Mouse (Mus musculus): ENCODE measurements around the gene Klf16. TPM values are rescaled to one million over a fixed set of nuclear protein-coding genes. Genes with fewer than 3 reads are reported as not detected.

The Klf16 gene
- 1 to 10 TPM; 3.6 to 4.5 TPM for total RNA-seq (2021)

DNA sequence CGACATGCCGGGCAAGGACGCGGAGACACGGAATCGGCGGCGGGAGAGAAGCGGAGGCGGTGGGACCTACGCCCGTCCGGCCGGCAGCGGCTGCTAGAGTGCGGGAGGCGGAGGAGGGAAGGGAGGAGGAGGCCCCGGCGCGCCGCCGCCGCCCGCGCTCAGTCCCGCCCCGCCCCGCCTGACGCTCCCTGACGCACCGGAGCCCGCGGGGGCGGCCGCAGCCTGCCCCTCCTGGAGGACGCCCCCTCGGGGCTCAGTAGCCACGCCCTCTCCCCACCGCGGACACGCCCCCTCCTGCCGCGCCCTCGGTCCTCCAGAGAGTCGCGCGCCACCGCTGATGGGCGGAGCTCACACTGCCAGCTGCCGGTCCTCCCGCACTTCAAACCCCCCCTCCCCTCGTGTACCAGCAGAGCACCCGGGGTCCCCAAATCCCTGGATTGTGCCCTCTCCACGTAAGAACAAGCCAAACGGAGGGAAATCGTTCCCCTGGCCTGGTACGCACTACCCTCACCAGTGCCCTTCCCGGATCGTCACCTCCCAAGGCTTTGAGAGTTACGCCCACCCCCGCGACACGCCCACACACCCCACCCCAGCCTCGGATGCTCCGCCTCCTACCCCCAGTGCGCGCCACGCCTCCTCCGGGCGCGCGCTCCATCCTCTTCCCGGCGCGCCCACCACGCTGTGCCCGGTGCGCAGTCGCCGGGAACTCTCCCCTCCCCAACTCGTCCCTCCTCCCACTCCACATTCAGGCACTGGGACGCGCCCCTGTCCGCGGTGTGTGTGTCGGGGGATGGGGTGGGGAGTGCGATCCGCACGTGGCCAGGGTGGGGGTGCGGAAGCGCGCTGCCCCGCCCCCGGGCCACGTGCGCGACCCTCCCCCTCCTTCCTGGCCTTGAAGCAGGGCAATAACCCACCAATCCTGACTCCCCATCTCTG lies at the start of gene Klf16:
Gene Klf16, minus strand, starts transcription at position 127 of the 936 bp plus-strand sequence.
- intact Hi-C loops (cut with DNase I): loop anchor here (1.0 to 2.0 kb wide), 3 partner anchors 25 to 81 kb away; partner anchors contain the start of genes Adat3, Csnk1g2 and Scamp4

DNA sequence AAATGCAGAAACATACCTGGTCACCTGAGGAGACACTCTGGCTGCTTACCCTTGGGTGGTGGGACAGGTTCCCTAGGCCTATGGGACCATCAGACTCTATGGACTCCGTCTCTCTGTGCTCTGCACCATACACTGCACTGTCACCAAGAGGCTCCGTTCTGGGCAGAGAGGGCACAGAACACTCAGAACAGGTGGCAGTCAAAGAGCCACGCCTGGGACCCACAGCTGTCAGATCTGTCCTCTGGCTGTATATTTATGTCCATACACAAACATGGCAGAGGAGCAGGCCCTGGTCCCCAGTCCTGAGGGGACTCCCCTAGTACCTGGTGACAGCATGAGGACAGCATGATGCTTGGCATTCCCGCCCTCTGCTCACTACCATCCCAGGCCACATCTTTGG lies 48.6 kb upstream of the Klf16 start:
- intact Hi-C loops (cut with DNase I): no loop called here
- DNase-seq: no peak

More for the DNA sequence above, at the start of gene Klf16:
- peak; percentile 98 to 100 for DNase-seq

DNA sequence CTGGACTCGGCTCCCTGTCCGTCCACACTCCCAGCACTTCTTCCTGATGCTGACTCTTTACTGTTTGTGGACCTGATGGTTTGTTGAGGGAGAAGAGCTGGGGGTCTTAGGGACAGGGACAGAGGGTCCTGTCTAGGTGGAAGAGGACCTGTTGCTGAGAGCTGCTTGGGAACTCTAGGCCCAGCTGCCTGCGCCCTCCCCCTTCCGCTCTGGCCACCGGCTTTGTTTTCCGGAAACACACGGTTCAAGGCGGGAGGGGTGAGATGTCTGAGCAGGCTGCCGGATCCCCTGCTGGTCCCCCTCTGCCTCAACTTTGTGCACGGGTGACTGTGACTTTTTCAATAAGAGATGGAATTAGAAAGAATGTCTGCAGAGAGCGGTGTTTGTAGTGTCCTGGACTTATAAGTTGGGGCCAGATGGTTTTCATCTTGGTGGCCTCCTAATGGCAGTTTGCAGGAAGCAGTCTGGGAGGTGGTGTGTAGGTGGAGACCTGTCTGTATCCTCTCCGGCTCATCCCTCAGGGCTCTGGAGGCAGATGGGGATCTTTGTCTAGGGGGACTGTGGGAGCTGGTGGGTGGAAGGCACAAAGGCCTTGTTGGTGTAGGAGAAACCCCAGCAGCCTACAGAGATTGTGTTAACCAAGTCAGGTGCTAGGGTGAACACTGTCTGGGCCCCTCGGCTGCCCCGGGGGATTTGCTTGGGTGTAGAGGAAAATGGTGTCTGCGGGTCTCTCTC lies 46.5 kb upstream of the Klf16 start:
- intact Hi-C loops (cut with DNase I): loop anchor here (1.0 to 2.0 kb wide), 2 partner anchors 33 to 45 kb away; no protein-coding TSS in a partner anchor

DNA sequence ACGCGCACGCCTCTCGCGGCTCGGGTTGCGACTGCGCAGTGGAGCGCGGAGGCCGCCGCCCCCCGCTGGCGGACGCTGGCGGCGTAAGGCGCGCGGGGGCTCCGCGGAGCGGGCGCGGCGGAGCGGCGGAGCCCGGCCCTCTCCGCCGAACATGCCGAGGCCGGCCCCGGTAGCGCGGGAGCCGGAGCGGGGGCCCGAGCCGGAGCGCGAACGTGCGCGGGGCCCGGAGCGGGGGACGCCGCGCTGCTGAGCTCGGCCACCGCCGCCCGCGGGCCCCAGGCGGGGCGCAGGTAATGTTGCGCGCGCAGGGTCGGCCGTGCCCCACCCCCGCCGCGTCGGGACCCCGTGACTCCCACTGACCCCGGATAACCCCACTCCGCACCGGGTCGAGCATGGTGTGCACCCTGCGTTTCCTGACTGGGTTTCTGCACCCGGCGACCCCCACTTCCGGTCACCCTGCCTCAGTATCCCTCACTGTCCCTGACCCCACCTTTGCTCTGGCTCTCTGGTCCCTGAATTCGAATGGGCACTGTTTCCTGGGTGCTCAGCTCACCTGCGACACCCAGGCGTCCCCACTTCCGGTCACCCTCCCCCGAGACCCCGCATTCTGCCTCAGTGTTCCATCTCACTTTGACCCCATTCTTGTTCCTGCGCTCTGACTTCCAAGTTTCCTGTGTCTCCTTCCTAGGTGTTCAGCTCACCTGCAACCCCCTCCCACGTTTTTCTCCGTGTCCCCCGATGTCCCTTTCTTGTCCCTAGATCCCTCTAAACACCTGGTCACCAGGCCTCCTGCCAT lies 45.7 kb upstream of the Klf16 start, which contains the start of gene Csnk1g2:
Gene Csnk1g2, plus strand, starts transcription at position 178 of the 796 bp plus-strand sequence.
- intact Hi-C loops (cut with DNase I): loop anchor here (1.0 to 2.0 kb wide), 2 partner anchors 33 to 44 kb away; no protein-coding TSS in a partner anchor
- DNase-seq: no peak

More for the DNA sequence above, 46.5 kb upstream of the Klf16 start:
- DNase-seq: peak; percentile 66 to 73

DNA sequence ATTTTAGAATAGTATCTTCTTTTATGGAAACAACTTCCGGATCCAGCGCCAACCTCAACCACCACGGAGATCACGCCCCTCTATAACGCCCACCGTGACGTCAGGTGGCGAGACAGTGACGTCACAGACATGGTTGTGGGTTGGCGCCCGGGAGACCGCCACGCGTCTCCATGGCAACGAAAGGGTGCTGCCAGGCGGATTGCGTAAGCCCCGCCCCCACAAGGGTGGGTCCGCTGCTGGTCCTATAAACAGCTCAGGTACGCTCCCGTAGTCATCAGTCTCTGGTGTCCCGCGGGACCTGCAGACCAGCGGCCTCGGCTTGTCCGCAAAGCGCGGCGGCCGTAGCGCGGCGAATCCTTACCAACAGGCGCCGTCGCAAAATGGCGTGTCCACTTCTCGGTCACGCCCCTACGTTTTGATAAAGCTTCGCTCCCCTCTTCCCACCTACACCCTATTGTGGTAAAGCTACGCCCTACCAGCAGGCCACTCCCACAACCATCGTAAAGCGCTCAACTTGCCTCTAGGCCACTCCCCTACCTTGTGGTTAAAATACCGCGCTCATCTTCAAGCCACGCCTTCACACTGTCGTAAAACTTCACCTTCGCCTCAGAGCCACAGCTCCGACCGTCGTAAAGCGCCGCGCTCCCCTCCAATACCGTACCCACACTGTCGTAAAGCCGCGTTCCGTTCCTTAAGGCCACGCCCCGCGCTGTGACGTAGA lies 45.0 kb upstream of the Klf16 start:
- intact Hi-C loops (cut with DNase I): loop anchor here (2.0 kb wide), 1 partner anchor 43 kb away; no protein-coding TSS in a partner anchor
- peak; percentile 99 for DNase-seq

DNA sequence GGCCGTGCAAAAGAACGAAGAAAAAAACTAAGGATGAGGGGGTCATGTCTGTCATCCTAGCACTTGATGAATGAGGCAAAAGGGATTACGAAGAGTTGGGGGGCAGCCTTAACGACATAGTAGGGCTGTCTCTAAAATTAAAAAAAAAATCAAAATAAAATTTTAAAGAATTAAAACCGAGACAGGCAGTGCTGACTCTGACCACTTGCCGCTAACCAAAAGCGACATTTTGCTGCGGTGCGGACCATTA lies 44.5 kb upstream of the Klf16 start:
- DNase-seq: no peak
- intact Hi-C loops (cut with DNase I): no loop called here

DNA sequence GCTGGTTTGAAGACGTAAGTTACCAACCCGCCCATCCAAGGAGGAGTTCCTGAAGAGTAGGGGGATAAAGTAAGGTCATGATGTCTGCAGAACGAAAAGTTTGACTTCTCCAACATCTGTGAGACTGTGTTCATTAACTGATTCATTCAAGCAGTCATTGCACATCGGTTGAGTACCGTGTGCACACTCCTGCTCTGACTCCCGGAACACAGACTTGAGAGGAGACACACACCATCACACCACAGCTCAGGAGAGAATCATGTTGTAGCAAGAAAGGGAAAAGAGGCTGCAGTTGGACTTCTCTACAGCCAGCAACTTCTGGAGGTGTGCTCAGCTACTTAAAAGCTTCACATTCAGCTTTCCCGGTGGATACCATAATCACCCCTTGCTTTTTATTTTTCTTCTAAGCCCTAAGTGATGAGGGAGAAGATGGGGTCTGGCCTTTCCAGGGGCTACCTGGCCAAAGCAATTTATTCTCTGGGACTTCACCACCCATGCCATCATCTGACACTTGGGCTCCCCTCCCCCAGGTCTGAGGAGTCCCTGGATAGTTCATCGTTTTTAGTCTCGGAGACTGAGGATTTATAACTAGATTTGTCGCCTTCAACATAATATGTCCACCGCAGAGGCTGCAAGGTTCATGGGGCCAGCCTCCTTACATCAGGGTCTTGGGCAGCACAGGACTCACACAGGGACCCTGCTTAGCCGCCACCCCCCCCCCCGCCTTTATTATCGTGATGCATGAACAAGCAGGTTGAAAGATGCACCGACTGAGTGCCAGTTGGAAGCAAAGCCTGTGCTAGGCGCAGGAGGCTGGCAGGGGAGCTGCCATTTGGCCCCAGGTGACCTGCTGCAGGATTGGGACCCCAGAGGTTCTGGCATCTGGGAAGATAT lies 43.9 kb upstream of the Klf16 start:
- DNase-seq: no peak
- intact Hi-C loops (cut with DNase I): no loop called here

DNA sequence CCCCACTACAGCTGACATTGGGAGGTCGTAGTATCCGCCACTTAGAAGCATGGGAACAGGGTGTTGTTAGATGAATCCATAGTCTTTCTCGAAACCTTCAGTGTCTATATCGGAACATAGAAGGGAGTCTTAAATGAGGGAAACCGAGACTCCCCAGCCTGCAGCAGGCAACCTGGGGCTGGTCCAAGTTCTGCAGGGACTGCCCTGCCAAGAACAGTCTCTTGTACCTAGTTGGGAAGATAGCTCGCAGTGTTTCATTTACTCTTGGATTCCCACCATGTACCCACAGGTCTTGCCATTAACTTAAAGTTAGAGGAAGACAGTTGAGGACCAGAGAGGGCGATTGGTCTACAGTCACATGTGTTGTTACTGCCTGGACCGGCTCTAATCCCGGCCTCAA lies 43.2 kb upstream of the Klf16 start:
- DNase-seq: no peak
- intact Hi-C loops (cut with DNase I): no loop called here

DNA sequence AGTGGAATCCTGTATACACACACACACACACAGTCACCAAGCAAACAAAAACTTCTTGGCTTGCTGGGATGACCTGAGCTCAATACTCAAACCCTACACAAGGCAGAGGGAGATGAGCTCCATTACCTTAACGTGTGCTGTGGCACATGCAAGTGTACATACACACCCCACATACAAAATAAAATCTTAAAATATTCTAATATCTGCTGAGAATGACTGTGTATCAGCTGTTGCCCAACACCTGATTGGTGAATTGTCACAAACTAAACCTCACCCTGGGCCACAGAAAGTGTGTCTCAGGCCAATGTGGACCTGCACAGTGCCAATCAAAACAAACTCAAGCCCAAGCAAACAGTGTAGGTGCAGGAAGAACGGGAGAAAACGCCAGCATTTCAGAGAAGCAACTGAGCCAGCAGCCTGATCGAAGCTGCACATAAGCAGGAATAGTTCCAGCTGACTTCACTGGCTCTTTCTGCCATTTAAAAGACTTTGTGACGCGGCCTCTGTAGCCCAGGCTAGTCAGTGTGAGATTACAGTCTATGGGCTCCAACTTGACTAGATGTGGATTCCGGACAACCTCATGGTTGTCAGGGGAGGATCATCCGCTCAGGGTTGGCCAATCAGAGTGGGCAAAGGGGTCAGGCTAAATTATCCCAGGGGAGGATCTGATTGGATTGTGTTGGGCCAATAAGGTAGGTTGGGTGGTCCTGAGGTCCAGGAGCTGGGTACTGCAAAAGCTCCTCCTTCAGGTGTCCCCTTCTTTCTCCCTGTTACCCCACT lies 42.5 kb upstream of the Klf16 start:
- DNase-seq: no peak

DNA sequence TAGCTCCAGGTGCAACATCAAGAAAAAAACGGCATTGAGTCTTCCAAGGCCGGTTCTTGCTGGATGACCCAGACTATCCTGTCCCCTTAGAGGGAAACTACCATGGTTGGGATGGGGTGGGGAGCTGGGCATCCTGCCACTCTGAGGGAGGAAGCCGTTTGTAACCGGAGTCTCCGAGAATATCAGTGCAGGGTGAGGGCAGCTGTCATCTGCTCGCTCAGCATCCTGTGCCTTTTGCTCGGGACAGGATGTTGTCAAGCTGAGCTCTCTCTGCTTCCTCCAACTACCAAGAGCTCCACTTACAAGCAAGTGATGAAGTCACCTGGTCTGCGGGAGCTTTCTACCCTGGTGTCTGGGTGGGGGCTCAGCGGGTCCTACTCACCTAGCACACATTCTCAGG lies 41.1 kb upstream of the Klf16 start:
- intact Hi-C loops (cut with DNase I): no loop called here
- no peak for DNase-seq

More for the DNA sequence above, 42.5 kb upstream of the Klf16 start:
- intact Hi-C loops (cut with DNase I): no loop called here

DNA sequence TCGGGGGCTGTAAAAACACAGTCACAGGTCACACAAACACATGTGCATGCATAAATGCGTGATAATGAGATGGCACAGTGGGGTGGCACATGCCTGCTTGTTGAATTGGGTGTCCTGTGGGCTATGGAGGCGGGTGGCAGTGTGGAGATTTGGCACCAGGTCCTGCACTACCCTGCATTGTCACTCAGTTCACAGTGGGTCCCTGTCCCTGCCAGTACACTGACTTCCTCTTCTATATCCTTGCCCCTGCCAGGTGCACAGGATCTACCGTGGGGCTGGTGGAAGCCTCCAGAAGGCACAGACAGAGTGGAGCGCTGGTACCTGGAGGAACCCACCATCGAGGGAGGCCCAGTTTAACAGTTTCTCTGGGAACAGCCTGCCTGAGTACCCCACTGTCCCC lies 37.2 kb upstream of the Klf16 start:
- DNase-seq: no peak
- intact Hi-C loops (cut with DNase I): no loop called here

DNA sequence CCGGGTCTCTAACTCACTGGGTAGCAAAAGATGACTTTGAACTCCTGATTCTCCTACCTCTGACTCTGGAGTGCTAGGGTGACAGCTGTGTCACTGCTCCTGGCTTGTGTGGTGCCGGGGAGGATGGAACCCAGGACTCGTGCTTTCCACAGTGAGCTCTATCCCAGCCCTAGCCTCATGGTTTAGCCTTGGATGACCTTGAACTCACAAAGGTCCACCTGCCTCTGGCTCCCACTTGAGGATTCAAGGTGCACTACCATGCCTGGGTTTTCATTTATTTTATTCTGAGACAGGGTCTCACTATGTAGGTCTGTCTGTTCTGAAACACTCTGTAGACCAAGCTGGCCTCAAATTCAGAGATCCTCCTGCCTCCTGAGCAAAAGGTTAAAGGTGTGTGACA lies 36.7 kb upstream of the Klf16 start:
- intact Hi-C loops (cut with DNase I): no loop called here
- DNase-seq: no peak

DNA sequence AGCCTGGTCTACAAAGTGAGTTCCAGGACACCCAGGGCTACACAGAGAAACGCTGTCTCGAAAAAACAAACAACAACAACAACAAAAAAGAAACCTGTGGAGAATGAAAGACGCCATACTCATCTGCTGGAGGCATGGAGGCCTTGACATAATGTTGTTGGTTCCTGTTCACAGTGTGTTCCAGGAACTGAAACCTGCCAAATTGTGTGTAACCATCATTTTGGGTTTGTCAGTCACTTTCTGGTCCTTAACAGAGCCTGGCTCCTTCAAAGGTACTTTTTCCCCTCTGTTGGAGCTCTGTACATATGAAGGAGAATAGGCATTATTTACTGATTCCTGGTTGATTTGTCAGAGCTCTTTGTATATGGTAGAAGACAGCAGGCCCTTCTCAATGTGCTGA lies 34.8 kb upstream of the Klf16 start:
- intact Hi-C loops (cut with DNase I): loop anchor here (2.0 kb wide), 2 partner anchors 49 to 73 kb away; no protein-coding TSS in a partner anchor

DNA sequence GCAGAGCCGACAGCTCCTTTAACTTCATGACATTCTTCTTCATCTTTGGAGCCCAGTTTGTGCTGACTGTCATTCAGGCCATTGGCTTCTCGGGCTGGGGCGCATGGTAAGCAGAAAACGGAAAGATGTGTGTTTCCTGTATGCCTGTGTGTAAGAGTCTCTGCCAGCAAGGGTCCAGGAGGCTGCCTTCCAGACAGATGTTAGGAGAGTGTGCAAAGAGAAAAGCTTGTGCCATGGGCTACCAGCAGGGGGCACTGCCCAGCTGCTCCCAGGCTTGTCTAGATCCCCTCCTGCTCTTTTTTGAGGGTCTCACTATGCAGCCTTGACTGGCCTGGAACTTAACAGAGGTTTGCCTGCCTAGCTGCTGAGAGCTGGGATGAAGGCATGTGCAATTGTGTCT lies 33.9 kb upstream of the Klf16 start:
- peak; percentile 60 to 67 for DNase-seq
- intact Hi-C loops (cut with DNase I): loop anchor here (2.0 kb wide), 2 partner anchors 50 to 74 kb away; no protein-coding TSS in a partner anchor

More for the DNA sequence above, 34.8 kb upstream of the Klf16 start:
- no peak for DNase-seq

DNA sequence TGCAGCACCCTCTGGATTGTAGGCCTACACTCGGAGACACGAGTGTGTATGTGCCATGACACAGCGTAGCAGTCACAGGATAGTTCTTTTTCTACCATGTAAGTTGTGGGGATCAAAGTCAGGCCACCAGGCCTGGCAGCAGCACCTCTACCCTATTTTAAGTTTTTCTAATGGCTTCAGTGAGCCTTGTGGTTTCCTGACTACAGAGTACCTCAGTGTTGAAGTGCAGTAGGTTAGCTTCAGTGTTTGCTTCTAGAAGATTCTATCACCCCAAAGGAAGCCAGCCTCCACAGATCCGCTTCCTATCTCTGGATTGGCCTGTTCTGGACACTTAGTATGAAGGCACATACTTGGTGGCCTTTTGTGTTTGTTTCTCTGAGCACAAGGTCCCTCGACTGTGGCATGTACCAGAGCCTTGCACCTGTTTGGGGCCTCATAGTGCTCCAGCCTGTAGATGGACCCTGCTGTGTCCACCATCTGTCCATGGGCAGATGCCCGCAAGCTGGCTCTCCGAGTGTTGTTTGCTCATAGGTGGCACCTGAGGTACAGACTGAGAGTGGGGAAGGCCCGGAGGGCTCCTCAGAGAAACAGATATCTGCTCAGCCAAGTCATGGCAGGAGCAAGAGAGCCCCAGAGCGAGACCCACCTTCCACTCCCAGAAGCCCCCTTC lies 33.1 kb upstream of the Klf16 start:
- no peak for DNase-seq
- intact Hi-C loops (cut with DNase I): loop anchor here (2.0 kb wide), 2 partner anchors 51 to 75 kb away; no protein-coding TSS in a partner anchor

DNA sequence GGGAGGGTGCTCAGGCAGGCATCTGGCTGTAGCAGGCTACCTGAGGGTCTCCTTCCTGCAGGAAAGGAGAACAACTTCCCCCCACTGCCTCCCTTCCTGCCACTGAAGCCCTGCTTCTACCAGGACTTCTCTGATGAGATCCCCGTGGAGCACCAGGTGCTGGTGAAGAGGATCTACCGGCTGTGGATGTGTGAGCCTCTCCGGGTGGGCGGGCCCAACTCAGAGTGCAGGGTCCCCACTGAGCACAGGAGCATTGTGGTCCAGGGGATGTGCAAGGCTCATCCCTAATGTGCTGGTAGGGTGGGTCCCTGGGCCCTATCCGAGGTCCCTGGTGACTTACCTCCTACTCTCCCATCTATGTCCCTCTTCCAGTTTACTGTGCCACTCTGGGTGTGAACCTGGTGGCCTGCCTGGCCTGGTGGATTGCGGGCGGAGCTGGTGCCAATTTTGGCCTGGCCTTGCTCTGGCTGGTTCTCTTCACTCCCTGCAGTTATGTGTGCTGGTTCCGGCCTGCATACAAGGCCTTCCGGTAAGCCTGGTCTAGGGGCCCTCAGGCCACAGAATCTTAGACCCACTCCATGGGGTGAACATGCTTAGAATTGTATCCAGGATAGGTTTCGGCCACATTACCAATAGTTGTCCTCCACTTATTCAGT lies 32.3 kb upstream of the Klf16 start:
- DNase-seq: no peak
- intact Hi-C loops (cut with DNase I): no loop called here

DNA sequence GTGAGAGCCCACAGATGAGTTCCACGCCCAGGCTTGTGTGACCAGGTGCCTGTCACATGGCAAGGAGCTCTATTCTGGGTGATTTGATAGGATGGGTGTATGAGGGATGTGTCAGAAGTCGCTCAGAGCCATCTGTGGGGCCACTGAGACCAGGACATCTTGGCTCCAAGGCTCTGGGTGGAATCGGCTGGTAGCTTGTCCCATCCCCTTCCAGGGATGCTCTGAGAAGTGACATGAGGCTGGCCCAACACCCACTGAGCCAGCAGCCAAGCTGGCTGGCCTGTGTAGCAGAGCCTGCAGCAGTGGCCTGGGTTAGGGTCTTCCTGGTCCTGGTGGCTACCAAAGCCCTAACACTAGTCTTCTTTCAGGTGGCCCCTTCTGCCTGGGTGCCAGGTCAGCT lies 31.3 kb upstream of the Klf16 start:
- intact Hi-C loops (cut with DNase I): no loop called here
- no peak for DNase-seq

Measured in heart, postnatal 36 days (tissue).